Mouse (Mus musculus) forebrain, embryonic 16.5 days (tissue): ENCODE results near the gene Vsig10. TPM values are rescaled to one million over a fixed set of nuclear protein-coding genes. Genes with fewer than 3 reads are reported as not detected.

Source experiments
- ATAC-seq: fragments of 200-750 bp; cut with Nextera tagmentation; 2 replicates; pipeline ENCODE4 v1.8.0; 2017; ENCODE audit warnings: mild to moderate bottlenecking, moderate library complexity
- H3K27ac ChIP-seq: fragments of 300-500 bp; sonication (generic); 2 replicates; pipeline ENCODE4 v1.5.1; 2014; ENCODE audit warnings: low read length, control low read depth
- H3K27me3 ChIP-seq: fragments of 300-500 bp; sonication (generic); replicated peaks from 2 replicates; pipeline ENCODE4 v1.6.1; 2014; ENCODE audit warnings: low read length; ENCODE audit not compliant: control insufficient read depth, insufficient read depth
- H3K36me3 ChIP-seq: fragments of 300-500 bp; sonication (generic); 2 replicates; pipeline ENCODE4 v1.6.1; 2014; ENCODE audit not compliant: control insufficient read depth, insufficient read depth
- H3K4me1 ChIP-seq: fragments of 300-500 bp; sonication (generic); replicated peaks from 2 replicates; pipeline ENCODE4 v1.6.1; 2014; ENCODE audit warnings: low read length; ENCODE audit not compliant: control insufficient read depth, insufficient read depth
- H3K4me2 ChIP-seq: fragments of 300-500 bp; sonication (generic); 2 replicates; pipeline ENCODE4 v1.6.1; 2014; ENCODE audit warnings: mild to moderate bottlenecking, low read length, control low read depth
- H3K4me3 ChIP-seq: fragments of 300-500 bp; sonication (generic); replicated peaks from 2 replicates; pipeline ENCODE4 v1.5.1; 2014; ENCODE audit warnings: mild to moderate bottlenecking, low read length, control low read depth
- H3K9ac ChIP-seq: fragments of 300-500 bp; sonication (generic); replicated peaks from 2 replicates; pipeline ENCODE4 v1.6.1; 2014; ENCODE audit warnings: low read depth, low read length, control low read depth
- H3K9me3 ChIP-seq: fragments of 300-500 bp; sonication (generic); 2 replicates; pipeline ENCODE4 v1.6.1; 2016; ENCODE audit warnings: low read length; ENCODE audit not compliant: control insufficient read depth
- WGBS: fragments of 180-500 bp; shearing (Covaris S2); extraction: QIAGEN DNeasy Blood & Tissue Kit; methylation state at CpG from one replicate; pipeline ENCODE4 v1.1.7; 2014; 5-methylcytosine and 5-hydroxymethylcytosine counted together
- polyA plus RNA-seq: library from polyadenylated mRNA; unstranded; fragments of >200 nt; fragmentation: Nextera tagmentation; extraction: Ambion mirVana; gene quantifications from 2 replicates; pipeline ENCODE4 v1.2.1, GENCODE M21; 2015

Gene Vsig10
- polyA plus RNA-seq, 1 experiment from 2014 or later = 2.1 TPM

DNA sequence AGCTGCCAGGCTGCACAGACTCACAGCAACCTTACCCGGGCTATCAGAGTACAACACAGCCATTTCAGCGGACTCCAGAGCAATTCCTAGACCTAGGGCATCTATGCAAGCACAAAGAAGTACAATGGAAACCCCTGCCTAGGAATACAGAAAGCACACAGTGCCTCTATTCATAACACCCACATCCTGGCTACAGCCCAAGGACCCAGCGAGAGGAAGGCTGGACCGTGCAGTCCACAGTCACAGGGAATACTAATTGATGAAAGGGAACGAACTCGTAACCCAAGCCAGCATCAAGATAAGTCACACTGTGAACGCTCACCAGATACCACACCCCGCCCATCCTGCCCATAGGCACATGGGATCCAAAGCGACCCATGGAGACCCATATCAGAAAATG is 34.9 kb upstream of the Vsig10 start:
- H3K4me1 ChIP-seq = peaks cover 32% of the 10 kb centered on the region
- no peak overlapping the region for H3K4me2 ChIP-seq
- H3K9ac ChIP-seq = no peak overlapping the region; the same call in 1 of the 2 replicates
- WGBS = 30% methylated on average over 9 of the region's 9 CpGs
- H3K27me3 ChIP-seq = no peaks in the 10 kb centered on the region
- peak; percentile 31; the same call in 1 of the 2 replicates for ATAC-seq
- no peak overlapping the region for H3K27ac ChIP-seq
- H3K9me3 ChIP-seq = no peaks in the 10 kb centered on the region
- H3K36me3 ChIP-seq = peaks cover 11% of the 10 kb centered on the region; the same call in 1 of the 2 replicates
- no peak overlapping the region for H3K4me3 ChIP-seq

- peaks cover 11% of the 10 kb centered on the region; the same call in 1 of the 2 replicates for H3K36me3 ChIP-seq
- H3K4me3 ChIP-seq = no peak overlapping the region
- no peaks in the 10 kb centered on the region for H3K9me3 ChIP-seq
- no peak for ATAC-seq
- H3K27me3 ChIP-seq = no peaks in the 10 kb centered on the region
- H3K4me2 ChIP-seq = 0 out of 2 replicates have a peak overlapping the region, but pooled peaks have one; percentile 11
- H3K4me1 ChIP-seq = peaks cover 32% of the 10 kb centered on the region
- no peak overlapping the region for H3K9ac ChIP-seq
- WGBS = 29% methylated on average over 7 of the region's 7 CpGs
- 0 out of 2 replicates have a peak overlapping the region, but pooled peaks have one; percentile 14 for H3K27ac ChIP-seq
Observed at GRCm38 (mm10) chr5:117284682-117285081, 34.2 kb upstream of the Vsig10 start.

- Histone ChIP-seq H3K4me1 (peaks cover 32% of the 10 kb centered on the region), H3K4me3 (no peak overlapping the region), H3K36me3 (peaks cover 11% of the 10 kb centered on the region; the same call in 1 of the 2 replicates), H3K9me3 (no peaks in the 10 kb centered on the region; the same call in 1 of the 2 replicates), H3K27me3 (no peaks in the 10 kb centered on the region), H3K9ac (no peak overlapping the region), H3K27ac (no peak overlapping the region; the same call in 1 of the 2 replicates), H3K4me2 (no peak overlapping the region)
- WGBS = 75% methylated on average over 4 of the region's 4 CpGs
- ATAC-seq = no peak
Observed at GRCm38 (mm10) chr5:117285266-117285665, 33.6 kb upstream of the Vsig10 start.

DNA sequence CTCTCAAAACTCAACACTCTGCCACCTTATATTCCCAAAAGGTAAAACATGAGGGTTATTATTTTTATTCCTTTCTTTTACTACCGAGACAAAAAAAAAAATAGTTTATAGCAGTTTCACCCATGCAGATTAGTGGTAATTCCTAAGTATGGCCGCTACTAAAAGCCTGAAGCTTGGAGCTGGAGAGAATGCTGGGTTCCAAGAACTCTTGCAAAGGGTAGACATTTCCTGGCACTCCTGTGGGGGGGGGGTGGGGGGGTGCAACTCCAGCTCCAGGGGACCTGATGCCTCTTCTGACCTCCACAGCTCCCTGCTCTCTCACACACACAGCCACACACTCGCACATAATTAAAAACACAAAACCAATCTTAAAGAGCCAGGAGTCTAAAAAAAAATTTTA is 32.6 kb upstream of the Vsig10 start:
- H3K9me3 ChIP-seq = no peaks in the 10 kb centered on the region; the same call in 1 of the 2 replicates
- no peak overlapping the region for H3K27ac ChIP-seq
- ATAC-seq = no peak
- H3K4me1 ChIP-seq = peaks cover 32% of the 10 kb centered on the region
- H3K9ac ChIP-seq = peak overlapping the region; percentile 82
- no peaks in the 10 kb centered on the region for H3K27me3 ChIP-seq
- H3K4me2 ChIP-seq = peak overlapping the region; percentile 74
- peaks cover 7% of the 10 kb centered on the region; the same call in 1 of the 2 replicates for H3K36me3 ChIP-seq
- WGBS = 41% methylated on average over 3 of the region's 3 CpGs
- H3K4me3 ChIP-seq = peak overlapping the region; percentile 83

- H3K4me2 ChIP-seq = peak within 1 kb of the TSS; percentile 74
- H3K27me3 ChIP-seq = no peaks in the 10 kb centered on the region
- WGBS = under 1% methylated on average over 70 of the region's 77 CpGs
- peak; percentile 97 for ATAC-seq
- H3K27ac ChIP-seq = peak within 1 kb of the TSS; percentile 42
- peak within 1 kb of the TSS; percentile 82 for H3K9ac ChIP-seq
- 0 out of 2 replicates have a peak, but pooled peaks cover 6% of the 10 kb centered on the region for H3K36me3 ChIP-seq
- no peaks in the 10 kb centered on the region; the same call in 1 of the 2 replicates for H3K9me3 ChIP-seq
- H3K4me3 ChIP-seq = peak within 1 kb of the TSS; percentile 83
- H3K4me1 ChIP-seq = peaks cover 32% of the 10 kb centered on the region
Observed at GRCm38 (mm10) chr5:117286831-117287822, 31.8 kb upstream of the Vsig10 start, which contains the start of gene Pebp1. Gene Pebp1, minus strand, starts transcription at chr5:117287625.

- no peaks in the 10 kb centered on the region; the same call in 1 of the 2 replicates for H3K9me3 ChIP-seq
- no peak overlapping the region for H3K4me2 ChIP-seq
- H3K4me1 ChIP-seq = peaks cover 23% of the 10 kb centered on the region
- H3K9ac ChIP-seq = no peak overlapping the region
- no peak overlapping the region for H3K4me3 ChIP-seq
- H3K36me3 ChIP-seq = 0 out of 2 replicates have a peak, but pooled peaks cover 3% of the 10 kb centered on the region
- no peak for ATAC-seq
- no peak overlapping the region for H3K27ac ChIP-seq
- H3K27me3 ChIP-seq = no peaks in the 10 kb centered on the region
Observed at GRCm38 (mm10) chr5:117289646-117290045, 29.2 kb upstream of the Vsig10 start.

DNA sequence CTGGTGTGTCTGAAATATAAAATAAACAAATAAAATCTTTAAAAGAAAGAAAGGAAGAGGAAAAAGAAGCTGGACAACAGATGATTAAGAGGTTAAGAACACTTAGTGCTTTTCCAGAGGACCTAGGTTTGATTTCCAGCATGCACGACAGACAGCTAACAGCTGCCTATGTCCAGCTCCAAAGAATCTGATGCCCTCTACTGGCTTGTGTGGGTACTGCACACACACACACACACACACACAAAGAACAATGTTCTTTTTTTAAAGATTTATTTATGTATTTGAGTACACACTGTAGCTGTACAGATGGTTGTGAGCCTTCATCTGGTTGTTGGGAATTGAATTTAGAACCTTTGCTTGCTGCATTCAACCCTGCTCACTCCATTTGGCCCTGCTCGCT is 28.8 kb upstream of the Vsig10 start:
- Histone ChIP-seq H3K4me3 (no peak overlapping the region), H3K4me2 (no peak overlapping the region), H3K9ac (no peak overlapping the region), H3K36me3 (0 out of 2 replicates have a peak, but pooled peaks cover 3% of the 10 kb centered on the region), H3K27me3 (no peaks in the 10 kb centered on the region), H3K9me3 (no peaks in the 10 kb centered on the region; the same call in 1 of the 2 replicates), H3K4me1 (peaks cover 18% of the 10 kb centered on the region), H3K27ac (no peak overlapping the region)
- WGBS = 94% methylated on average over 2 of the region's 2 CpGs
- no peak for ATAC-seq

DNA sequence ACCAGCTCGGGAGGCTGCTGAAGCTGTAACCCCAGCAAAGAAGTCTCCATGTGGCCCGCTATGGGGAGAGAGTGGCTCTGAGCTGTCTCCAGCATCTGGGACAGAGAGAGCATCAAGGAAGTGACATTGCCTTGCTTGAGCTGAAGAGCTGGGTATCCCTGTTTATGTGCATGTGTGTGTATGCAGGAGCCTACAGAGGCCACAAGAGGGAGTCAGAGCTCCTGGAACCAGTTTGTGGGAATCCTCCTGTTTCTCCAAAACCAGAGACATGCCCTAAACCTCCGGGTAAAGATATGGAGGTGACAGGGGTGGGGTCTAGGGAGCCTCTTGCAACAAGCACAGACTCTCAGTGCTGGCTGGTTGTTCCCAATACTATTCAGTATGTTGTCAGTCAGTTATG is 27.6 kb upstream of the Vsig10 start:
- 87% methylated on average over 3 of the region's 3 CpGs for WGBS
- no peak overlapping the region for H3K27ac ChIP-seq
- H3K9me3 ChIP-seq = no peaks in the 10 kb centered on the region; the same call in 1 of the 2 replicates
- H3K27me3 ChIP-seq = no peaks in the 10 kb centered on the region
- H3K4me2 ChIP-seq = no peak overlapping the region
- no peak overlapping the region for H3K4me3 ChIP-seq
- H3K9ac ChIP-seq = no peak overlapping the region
- H3K4me1 ChIP-seq = peaks cover 6% of the 10 kb centered on the region
- no peaks in the 10 kb centered on the region for H3K36me3 ChIP-seq
- ATAC-seq = no peak

DNA sequence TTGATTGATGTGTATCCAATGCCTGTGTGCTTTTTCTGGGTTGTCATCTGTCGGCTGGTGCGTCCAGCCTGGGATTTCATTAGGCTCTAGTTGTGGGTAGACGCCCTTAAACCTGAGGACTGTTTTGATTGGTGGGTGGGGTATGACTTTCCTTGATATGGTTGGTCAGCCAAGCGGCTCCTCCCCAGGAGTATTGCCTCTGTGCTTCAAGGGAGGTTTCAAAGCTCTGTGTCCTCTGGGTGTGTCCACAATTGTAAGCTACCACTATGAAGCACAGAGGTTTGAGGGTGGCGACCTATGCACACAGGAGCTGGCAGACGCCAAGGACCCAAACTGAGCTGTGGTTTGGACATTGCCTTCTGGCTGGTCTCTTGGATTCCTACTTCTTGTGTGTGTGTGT is 26.3 kb upstream of the Vsig10 start:
- H3K4me3 ChIP-seq = no peak overlapping the region
- H3K4me2 ChIP-seq = no peak overlapping the region
- no peaks in the 10 kb centered on the region for H3K36me3 ChIP-seq
- no peaks in the 10 kb centered on the region; the same call in 1 of the 2 replicates for H3K9me3 ChIP-seq
- H3K27me3 ChIP-seq = no peaks in the 10 kb centered on the region
- 82% methylated on average over 6 of the region's 6 CpGs for WGBS
- H3K4me1 ChIP-seq = peaks cover 5% of the 10 kb centered on the region
- no peak for ATAC-seq
- H3K27ac ChIP-seq = no peak overlapping the region
- H3K9ac ChIP-seq = no peak overlapping the region
